Mouse (Mus musculus) adrenal gland, adult (tissue): ENCODE measurements at regions not wholly inside any gene's neighbourhood (a gene's known extent, or its start where the extent isn't known, plus 50 kb on each side); places are given as distances from the start of the nearest gene placed in this dataset.
A peak's percentile ranks its signal among the peaks of the same experiment; 100 is the strongest.

Experiments used
- DNase-seq, 2 experiments: peaks; one replicate each; pipeline ENCODE4 v3.0.0; 2022 to 2023; ENCODE audit warnings: low spot score in 1 of 2; ENCODE audit not compliant: inconsistent age in 2 of 2

DNA sequence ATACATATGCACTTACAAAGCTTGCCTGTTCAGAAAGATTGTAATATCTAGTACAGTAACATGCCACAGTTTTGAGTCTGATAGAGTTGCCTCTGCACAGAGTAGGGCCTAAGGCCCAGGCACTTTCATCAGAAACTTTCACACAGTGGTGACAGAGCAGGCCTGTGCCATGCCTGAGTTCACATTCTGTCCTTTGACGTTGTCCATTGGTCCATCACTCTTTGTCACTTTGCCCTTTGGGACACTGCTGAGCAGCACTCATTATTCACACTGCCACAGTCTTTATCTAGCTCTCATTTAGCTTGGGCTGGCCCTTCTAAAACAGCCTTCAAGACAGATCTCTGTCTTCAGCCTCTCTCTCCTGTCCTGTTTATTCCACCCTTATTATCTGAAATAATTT, 1055.0 kb downstream of the Fam19a2 start:
- no peak for DNase-seq

DNA sequence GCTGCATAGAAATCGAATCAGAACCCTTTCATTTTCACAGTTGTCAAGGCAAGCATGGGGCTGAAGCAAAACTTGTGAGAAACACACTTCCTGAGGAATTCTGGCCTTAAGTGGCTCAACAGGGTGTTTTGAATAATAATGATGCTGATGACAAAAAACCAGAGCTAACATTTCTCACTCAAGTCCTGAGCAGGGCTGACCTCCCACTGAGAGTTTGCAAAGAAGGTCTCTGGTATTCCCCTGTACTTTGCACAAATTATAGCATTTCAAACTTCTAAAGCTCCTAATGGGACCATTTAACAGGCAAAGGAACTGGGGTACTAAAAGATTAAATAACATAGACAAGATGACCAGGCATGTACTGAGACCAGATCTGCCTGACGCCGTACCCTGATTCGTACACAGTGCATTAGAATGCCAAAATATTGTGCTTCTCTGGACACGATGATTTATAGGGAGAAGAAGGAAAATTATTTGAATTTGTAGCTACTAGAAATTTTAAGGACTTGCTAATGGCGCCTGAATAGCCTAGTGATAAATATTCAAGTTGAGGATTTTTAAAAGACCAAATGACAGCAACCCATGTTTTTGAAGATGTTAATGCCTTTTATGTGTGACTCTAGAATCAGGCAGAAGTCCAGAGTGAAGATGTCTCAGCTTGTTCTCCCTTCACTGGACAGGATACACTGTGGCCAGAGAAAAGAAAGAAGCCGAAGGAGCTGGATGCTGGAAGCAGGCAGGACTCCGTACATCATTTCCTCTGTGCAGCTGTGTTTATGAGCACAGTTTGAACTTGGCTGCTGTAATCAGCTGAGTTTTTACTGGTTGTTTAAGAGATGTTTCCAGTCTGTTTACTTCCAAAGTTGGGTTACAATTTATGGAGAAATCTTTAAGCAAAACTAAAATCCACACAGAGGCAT, 1056.7 kb downstream of the Fam19a2 start:
- DNase-seq: no peak

DNA sequence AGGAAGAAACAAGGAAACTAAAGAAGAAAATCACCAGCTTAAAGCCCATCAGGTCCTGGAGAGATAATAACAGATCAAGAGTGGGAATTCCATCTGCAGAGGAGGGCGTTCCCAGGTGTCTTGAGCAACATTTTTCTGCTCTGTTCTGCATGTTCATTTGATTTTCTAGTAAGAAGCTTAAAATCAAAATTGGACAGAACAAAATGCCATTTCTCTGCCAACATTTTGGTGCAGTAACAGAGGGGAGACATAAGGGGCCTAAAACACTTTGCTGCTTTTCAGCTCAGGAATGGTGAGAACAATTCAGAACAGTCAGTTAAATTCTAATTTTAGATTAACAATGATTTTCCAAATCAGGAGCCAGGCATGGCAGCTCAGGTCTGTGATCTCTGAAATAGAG, 1056.8 kb downstream of the Slc16a7 start:
- DNase-seq: no peak

DNA sequence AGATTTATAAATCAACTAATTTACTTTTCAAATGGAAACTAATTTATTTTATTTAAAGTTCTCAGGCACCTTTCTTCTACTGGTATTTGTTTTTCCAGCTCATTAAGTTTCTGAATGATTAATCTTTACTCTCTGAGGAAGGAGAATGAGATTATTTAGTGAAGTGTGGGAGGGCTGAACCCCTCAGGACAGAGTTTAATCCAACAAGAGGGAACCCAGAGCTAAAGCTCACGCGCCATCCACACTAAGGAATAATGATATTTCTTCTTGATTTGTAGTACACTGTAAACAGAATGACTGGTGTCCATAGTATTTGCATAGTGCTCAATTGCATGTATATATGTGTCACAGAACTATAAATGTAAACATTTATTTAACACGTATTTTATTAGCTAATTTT, 1050.3 kb downstream of the Slc16a7 start:
- no peak for DNase-seq

DNA sequence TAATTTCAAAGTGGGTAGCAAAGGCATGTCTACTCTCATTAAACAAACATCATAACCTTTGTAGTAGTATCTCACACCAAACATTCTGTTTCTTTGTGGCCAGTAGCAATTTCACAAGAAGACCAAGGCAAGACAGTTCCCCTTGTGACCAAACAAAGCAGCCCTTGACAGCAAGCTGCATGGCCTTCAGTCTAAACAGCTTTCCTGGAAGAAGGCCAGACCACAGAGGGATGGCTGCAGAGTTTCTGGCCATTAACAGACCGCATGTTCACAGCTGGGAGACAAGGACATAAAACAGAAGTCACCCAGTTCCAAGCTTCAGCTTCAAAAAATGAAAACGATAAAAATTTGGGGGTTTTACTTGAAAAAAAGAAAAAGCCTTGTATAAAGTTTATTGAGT, 1040.0 kb downstream of the Slc16a7 start:
- peak; percentile 63 to 88 for DNase-seq

DNA sequence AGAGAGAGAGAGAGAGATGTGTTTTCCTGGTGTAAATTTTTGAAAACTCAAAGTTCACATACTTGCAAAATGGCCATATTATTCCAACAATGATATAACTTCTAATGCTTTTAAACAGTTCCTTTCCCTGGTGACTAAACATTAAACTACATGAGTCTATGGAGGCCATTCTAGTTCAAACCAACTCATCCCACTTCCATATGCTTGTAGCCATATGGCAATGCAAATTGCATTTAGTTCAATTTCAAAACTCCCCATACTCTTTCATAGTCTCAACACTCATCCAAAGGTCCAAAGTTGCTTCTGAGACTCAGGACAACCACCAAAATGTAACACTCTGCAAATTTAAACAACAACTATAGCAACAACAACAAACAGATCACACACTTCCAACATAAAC, 1026.5 kb downstream of the Slc16a7 start:
- no peak for DNase-seq

DNA sequence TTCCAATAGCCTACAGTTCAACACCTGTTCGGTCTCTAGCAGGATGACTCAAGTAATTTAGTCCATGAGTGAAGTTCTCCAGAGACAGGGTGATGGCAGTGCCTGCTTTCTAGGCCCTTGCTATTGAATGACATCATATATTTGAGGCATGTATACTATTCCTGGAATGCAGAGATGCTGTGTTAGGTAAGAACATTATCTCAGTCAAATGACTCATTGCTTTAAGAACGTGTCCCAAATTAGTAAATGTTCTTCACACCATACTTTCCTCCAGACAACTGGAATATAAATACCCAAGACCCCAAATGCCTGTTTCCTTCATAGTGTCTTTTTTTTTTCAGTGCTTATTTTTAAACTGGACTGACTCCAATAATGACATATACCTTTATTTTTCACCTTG, 1018.3 kb downstream of the Slc16a7 start:
- no peak for DNase-seq

DNA sequence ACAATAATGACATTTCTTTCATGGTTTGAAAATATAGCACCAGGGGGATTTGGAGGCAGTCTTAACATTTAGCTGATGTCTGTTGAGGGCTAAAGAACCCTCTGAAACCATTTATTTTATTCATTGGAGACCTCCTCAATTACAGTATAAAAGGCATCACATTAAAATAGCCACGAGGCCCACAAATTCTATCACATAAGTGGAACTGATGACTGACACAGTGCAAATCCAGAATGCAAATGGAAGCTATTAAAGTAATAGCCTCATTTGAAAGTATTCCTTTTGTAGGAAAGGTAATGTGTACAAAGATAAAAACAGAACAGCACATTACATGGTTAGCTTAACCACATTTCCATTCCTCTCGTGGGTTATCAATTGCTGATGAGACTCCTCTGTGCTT, 986.6 kb downstream of the Slc16a7 start:
- no peak for DNase-seq

DNA sequence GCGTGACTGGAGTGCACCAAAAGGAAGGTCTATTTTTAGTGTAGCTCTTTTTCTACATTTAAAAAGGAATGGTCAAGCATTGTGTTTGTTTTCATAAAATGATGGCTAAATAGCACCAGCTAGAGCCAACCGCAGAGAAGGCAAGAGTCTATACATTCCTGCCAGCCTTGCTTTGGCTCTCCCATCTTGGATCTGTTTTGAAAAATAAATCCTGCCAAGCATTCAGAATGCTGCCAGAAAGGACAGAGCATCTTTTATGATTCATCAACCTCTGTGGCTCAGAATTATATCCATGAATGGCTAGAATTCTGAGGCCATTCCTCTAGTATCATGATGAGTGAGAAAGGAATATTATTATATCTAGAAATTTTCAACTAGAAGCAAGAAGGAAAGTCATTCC, 979.6 kb downstream of the Slc16a7 start:
- DNase-seq: no peak

DNA sequence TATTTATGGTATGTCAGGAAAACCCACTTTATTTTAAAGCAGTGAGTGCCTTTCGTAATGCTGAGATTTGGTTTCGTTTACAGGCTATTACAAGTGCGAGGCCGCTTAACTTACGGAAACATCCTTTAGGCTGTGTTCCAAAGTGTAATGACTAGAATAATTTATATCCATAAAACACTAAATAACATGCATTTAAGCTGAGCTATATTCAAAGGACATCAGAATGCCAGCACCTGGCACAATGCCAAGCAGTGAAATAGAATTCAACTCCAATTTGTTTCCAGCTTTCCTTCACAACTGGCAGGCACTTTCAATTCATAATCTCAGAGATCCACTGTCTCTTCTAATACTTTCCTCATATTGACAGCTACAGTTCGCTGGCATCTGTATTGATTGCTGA, 972.7 kb downstream of the Slc16a7 start:
- no peak for DNase-seq

DNA sequence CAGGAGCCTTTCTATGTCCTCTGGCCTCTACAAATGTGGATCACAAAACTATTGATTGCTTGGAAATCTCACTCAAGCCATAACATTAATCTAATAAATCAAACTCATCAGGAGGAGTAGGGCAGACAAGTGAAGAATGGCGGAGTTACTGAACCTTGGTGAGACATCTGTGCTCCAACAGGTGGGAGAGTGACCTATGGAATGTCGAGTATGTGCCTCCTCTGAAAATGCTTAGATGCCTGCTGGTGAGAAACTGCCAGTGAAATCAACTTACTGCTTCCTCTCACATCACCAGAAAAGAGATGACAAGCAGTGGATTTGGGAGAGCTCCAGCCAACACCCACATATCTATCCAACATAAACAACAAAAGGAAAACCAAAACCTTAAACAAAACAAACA, 965.8 kb downstream of the Slc16a7 start:
- no peak for DNase-seq
